Mouse (Mus musculus): Measurements from ENCODE around the gene Serpina3g.
"Not testable (repeated sequence)": the region's sequence is repeated elsewhere in the genome, so short reads cannot be mapped to it uniquely, and the experiment has no call there.

The Serpina3g gene

GRCm38 (mm10) chr12:104235915-104236314, at the start of gene Serpina3g:
Gene Serpina3g (plus strand): TSS chr12:104236245.
- no peak for ATAC-seq (ENCODE audit: insufficient number of reproducible peaks, low FRiP score, low TSS enrichment)

- ATAC-seq (ENCODE audit: insufficient number of reproducible peaks, low FRiP score, low TSS enrichment): no peak
Measured at GRCm38 (mm10) chr12:104189246-104189645, 46.8 kb upstream of the Serpina3g start.

DNA sequence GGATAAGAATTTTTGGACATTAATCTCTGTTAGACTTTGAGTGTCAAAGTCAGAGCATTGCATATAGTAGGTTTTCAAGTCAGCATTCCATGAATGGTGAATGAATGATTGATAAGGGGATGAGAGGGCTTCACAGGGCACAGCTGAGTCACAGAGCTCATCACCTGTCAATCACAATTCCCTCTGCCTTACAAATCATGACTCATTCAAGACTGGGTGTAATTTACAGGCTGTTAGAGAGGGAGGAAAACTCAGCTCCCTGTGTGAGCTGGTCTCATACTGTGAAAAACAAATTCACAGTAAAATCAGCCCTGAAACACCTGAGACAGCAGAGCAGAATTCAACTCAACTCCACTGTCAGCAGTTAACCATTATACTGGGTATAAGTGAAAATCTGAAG, 45.2 kb upstream of the Serpina3g start:
- no peak for ATAC-seq (ENCODE audit: insufficient number of reproducible peaks, low FRiP score, low TSS enrichment)

DNA sequence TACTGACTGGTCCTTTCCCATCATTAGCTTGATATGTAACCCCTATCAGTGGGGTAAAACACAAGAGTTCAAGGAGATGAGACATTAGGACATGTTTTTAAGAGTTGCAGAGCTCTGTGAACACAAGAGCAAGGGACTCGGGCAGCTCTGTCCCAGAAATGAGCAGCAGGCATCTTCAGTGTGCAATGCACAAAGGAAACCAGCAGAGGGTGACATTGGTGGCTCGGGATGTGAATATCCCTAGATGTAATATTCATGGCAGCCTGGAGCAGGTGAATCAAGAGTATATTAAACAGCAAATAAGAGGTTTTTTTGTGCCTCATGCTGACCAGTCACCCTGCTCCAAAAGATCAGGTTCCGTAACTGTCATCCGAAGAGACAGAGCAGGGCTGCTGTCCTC, 26.9 kb upstream of the Serpina3g start:
- no peak for ATAC-seq (ENCODE audit: insufficient number of reproducible peaks, low FRiP score, low TSS enrichment)

GRCm38 (mm10) chr12:104209802-104210201, 26.2 kb upstream of the Serpina3g start:
- no peak for ATAC-seq (ENCODE audit: insufficient number of reproducible peaks, low FRiP score, low TSS enrichment)

GRCm38 (mm10) chr12:104213689-104214444, 22.2 kb upstream of the Serpina3g start:
- no peak for ATAC-seq (ENCODE audit: insufficient number of reproducible peaks, low FRiP score, low TSS enrichment)

DNA sequence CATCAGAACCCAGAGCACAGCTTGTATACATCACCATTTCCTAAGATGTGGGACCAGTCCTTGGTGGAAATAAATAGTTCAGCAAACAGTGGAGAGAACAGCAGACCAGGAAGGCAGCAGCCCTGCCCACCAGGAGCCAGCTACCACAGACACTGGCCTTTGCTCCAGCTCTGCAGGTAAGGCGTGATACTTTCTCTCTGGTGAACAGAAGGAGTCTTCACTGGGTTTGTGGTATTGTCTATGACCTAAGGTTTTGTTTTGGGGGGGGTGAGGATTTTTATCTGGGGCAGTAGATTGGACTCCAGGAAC, 21.6 kb upstream of the Serpina3g start, which contains the start of gene Serpina3f:
Gene Serpina3f, plus strand, starts transcription at position 100 of the 309 bp plus-strand sequence.
- no peak for ATAC-seq (ENCODE audit: insufficient number of reproducible peaks, low FRiP score, low TSS enrichment)

- ATAC-seq (ENCODE audit: insufficient number of reproducible peaks, low FRiP score, low TSS enrichment): no peak
Measured at GRCm38 (mm10) chr12:104215249-104215648, 20.8 kb upstream of the Serpina3g start.

DNA sequence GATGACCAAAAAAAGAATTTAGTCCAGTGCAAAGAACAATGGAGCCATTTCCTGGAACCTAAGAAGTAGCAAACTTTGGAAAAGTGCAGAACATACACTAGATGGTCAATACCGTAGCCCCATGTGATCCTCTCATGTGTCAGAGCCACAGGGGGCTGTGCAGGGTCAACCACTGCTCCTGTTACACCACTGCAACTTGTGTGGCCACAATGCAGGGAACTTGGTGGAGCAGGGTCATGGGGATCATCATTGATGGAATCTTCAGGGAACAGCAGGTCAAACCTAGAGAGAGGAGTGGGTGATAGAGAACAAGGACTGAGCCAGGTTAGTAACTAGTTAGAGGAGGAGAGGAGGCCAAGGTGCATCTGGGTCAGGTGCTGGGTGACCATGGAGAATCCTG, 14.4 kb upstream of the Serpina3g start:
- ATAC-seq (ENCODE audit: insufficient number of reproducible peaks, low FRiP score, low TSS enrichment): no peak

DNA sequence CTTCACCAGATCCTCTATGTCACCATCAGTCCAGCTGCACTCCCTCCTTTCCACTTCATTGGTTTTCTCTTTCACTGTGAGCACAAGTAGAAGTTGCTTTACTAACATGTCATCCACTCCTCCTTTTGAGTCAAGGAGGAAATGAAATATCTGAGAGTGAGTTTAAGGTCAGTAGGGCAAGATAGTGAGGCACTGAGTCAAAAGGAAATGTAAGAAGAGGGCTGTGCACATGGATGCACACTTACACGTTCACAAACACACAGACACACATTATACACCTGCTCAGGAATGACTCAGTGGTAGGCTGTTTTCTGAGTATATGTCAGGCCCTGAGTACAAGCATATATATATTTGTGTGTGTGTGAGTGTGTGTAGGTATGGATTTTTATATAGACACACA, 12.4 kb upstream of the Serpina3g start:
- no peak for ATAC-seq (ENCODE audit: insufficient number of reproducible peaks, low FRiP score, low TSS enrichment)

DNA sequence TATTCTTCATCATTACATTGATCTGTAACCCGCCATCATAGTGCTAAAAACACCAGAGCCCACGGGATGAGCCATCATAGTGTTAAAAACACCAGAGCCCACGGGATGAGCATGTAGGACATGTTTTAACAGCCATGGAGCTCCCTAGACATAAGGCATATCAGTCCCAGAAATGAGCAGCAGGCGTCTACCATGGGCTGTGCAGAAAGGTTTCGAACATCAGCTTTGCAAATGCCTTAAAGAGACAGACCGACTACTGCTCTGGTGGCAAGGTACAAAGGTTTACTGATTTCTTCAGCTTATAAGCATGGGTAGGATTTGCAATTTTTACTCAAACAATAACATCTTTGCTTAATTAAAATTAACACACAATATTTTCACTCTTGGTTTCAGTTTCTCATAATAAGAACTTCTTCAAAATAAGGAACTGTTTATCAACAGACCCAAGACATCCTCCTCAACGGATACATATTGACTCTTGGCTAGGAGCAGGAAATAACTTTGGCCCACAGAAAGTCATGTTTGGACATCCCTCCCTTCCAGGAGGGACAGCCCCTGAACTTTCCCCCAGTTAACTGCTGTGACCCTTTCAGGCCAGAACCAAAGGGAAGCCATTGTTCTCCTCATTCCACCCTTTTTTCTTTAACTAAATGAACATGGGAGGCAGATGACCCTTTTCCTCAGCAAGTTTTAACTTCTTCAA, 11.3 kb upstream of the Serpina3g start:
- no peak for ATAC-seq (ENCODE audit: insufficient number of reproducible peaks, low FRiP score, low TSS enrichment)

- ATAC-seq (ENCODE audit: insufficient number of reproducible peaks, low FRiP score, low TSS enrichment): no peak
Measured at GRCm38 (mm10) chr12:104230762-104231161, 5.3 kb upstream of the Serpina3g start.

DNA sequence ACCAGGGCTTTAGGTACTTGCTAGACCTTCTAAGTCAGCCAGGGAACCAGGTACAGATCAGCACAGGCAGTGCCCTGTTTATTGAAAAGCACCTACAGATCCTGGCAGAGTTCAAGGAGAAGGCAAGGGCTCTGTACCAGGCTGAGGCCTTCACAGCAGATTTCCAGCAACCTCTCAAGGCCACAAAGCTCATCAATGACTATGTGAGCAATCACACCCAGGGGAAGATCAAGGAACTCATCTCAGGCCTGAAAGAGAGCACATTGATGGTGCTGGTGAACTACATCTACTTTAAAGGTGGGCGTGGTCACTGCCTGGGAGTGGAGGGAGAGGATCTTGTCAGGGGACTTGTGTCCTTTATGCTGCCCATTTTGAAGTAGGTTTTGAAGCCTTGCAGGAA, 2.0 kb downstream of the Serpina3g start:
- not testable (repeated sequence) for ATAC-seq (ENCODE audit: insufficient number of reproducible peaks, low FRiP score, low TSS enrichment)

GRCm38 (mm10) chr12:104243307-104243706, 7.3 kb downstream of the Serpina3g start:
- ATAC-seq (ENCODE audit: insufficient number of reproducible peaks, low FRiP score, low TSS enrichment): no peak

- no peak for ATAC-seq (ENCODE audit: insufficient number of reproducible peaks, low FRiP score, low TSS enrichment)
Measured at GRCm38 (mm10) chr12:104245092-104245491, 9.0 kb downstream of the Serpina3g start.

DNA sequence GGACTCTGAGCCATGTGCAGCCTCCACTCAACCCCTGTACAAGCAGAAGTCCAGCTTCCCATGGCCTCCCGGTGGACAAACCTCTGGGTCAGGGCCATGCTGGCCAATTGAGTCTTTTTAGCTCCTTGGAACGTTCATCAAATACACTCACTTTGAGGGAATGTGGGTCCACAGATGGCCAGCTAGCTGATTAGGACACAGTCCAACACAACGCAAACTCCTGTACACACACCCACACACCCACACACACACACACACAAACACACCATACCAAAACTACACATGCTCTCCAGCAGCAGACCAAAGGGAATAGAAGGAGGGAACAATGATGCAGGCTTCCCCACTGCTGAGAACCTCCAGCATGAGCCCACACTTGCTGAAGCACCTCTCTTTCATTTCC, 9.6 kb downstream of the Serpina3g start:
- ATAC-seq (ENCODE audit: insufficient number of reproducible peaks, low FRiP score, low TSS enrichment): no peak

DNA sequence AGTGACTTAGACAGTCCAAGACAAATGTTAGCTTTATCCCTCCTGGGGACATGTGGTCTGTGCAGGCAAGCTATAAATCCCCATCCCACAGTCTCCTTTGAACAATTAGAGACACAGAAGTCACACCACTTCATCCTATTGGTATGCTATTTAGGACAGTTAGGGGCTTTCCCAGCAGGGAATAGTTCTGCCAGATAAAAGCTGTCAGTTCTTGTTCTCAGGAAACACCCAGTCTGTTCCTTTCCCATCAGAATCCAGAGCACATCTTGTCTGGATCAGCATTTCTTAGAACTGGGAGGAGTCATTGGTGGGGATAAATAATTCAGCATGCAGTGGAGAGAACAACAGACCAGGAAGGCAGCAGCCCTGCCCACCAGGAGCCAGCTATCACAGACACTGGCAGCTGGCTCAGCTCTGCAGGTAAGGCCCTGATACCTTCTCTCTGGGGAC, 11.5 kb downstream of the Serpina3g start:
- no peak for ATAC-seq (ENCODE audit: insufficient number of reproducible peaks, low FRiP score, low TSS enrichment)

GRCm38 (mm10) chr12:104248231-104248630, 12.2 kb downstream of the Serpina3g start:
- ATAC-seq (ENCODE audit: insufficient number of reproducible peaks, low FRiP score, low TSS enrichment): no peak

- no peak for ATAC-seq (ENCODE audit: insufficient number of reproducible peaks, low FRiP score, low TSS enrichment)
Measured at GRCm38 (mm10) chr12:104261041-104261440, 25.0 kb downstream of the Serpina3g start.

- no peak for ATAC-seq (ENCODE audit: insufficient number of reproducible peaks, low FRiP score, low TSS enrichment)
Measured at GRCm38 (mm10) chr12:104262863-104263262, 26.8 kb downstream of the Serpina3g start, which contains the start of gene Serpina3i. Gene Serpina3i (plus strand): TSS chr12:104263122.

DNA sequence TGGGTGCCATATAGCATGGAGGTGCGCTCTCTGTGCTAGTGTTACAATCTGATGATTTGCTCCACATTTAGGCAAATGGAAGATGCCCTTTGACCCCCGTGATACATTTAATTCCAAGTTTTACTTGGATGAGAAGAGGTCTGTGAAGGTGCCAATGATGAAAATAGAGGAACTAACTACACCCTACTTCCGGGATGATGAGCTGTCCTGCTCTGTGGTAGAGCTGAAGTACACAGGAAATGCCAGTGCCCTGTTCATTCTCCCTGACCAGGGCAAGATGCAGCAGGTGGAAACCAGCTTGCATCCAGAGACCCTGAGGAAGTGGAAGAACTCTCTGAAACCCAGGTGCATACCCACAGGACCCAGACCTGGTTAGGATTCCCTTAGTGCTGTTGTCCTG, 30.3 kb downstream of the Serpina3g start:
- no peak for ATAC-seq (ENCODE audit: insufficient number of reproducible peaks, low FRiP score, low TSS enrichment)
